Comparison of ENCODE assay signal across 26 mouse cellular contexts in the genomic region with DNA sequence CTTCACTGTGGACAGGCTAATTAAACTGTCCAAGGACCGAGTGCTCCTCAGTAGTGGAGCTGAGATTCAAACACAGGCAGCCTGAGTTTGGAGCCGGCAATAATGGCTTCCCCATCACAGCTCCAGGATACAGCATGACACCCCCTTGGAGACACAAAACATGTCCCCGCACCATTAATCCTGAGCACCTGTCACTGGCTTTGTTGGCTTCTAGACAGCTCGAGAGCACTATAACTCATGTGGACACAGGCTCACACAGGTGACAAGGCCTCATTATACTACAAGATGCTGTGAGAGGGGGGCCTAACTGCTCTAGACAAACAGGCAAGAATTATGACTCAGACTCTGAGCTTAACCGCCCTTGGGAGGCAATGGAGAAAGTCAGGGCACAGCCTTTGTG.
"Had no signal": no experiment of that assay in that cellular context is flagged by ENCODE, and none has a peak within 500 bp of the region (broad histone marks: within the 10 kb centered on the region; RNA-seq: fewer than 3 reads in every experiment).

No protein-coding gene starts in this region.

- H3K4me1 ChIP-seq: heart, embryonic 12.5 days; intestine, embryonic 15.5 days; limb, embryonic 13.5 days; limb, embryonic 15.5 days; liver, embryonic 12.5 days had no signal

- ATAC-seq: forebrain, postnatal 0 days; hindbrain, embryonic 16.5 days; inflammation-experienced regulatory T-cells, adult 6 months; intestine, embryonic 15.5 days; intestine, postnatal 0 days; liver, embryonic 12.5 days had no signal

- H3K4me2 ChIP-seq: heart, embryonic 12.5 days; hindbrain, embryonic 12.5 days; hindbrain, embryonic 14.5 days; intestine, embryonic 15.5 days; limb, embryonic 13.5 days; limb, embryonic 15.5 days; liver, embryonic 12.5 days had no signal

- H3K9ac ChIP-seq: forebrain, postnatal 0 days; hindbrain, embryonic 12.5 days; hindbrain, embryonic 14.5 days; intestine, embryonic 15.5 days; limb, embryonic 13.5 days; limb, embryonic 15.5 days; liver, embryonic 12.5 days had no signal

- H3K27ac ChIP-seq: gastrocnemius, adult 2 months; heart, embryonic 10.5 days; hindbrain, embryonic 10.5 days; hindbrain, embryonic 12.5 days; hindbrain, embryonic 14.5 days; intestine, embryonic 15.5 days; kidney, postnatal 0 days; layer of hippocampus, adult 2 months; left cerebral cortex, adult 2 months; limb, embryonic 13.5 days; limb, embryonic 15.5 days; liver, embryonic 12.5 days had no signal

- H3K27me3 ChIP-seq: hindbrain, embryonic 12.5 days; intestine, embryonic 15.5 days; limb, embryonic 13.5 days; limb, embryonic 15.5 days; liver, embryonic 12.5 days had no signal

- H3K4me3 ChIP-seq: gastrocnemius, adult 2 months; heart, embryonic 10.5 days; heart, embryonic 12.5 days; hindbrain, embryonic 10.5 days; hindbrain, embryonic 12.5 days; intestine, embryonic 15.5 days; layer of hippocampus, adult 2 months; left cerebral cortex, adult 2 months; limb, embryonic 13.5 days; limb, embryonic 15.5 days; liver, embryonic 12.5 days had no signal

- H3K9me3 ChIP-seq: heart, embryonic 10.5 days; heart, embryonic 12.5 days; hindbrain, embryonic 10.5 days; hindbrain, embryonic 12.5 days; intestine, embryonic 15.5 days; limb, embryonic 13.5 days; limb, embryonic 15.5 days; liver, embryonic 12.5 days had no signal

- DNase-seq: forebrain, postnatal 0 days; gastrocnemius, adult 2 months; gastrocnemius, postnatal 10 days; gastrocnemius, postnatal 25 days; heart, adult 18-20 months; heart, postnatal 10 days; heart, postnatal 4 days; kidney, adult 18-20 months; kidney, adult 8-10 months; kidney, postnatal 14 days; kidney, postnatal 4 days had no signal
